Mouse (Mus musculus): ENCODE results near the gene Sgk1.
A peak's percentile ranks its signal among the peaks of the same experiment; 100 is the strongest.

Gene Sgk1

DNA sequence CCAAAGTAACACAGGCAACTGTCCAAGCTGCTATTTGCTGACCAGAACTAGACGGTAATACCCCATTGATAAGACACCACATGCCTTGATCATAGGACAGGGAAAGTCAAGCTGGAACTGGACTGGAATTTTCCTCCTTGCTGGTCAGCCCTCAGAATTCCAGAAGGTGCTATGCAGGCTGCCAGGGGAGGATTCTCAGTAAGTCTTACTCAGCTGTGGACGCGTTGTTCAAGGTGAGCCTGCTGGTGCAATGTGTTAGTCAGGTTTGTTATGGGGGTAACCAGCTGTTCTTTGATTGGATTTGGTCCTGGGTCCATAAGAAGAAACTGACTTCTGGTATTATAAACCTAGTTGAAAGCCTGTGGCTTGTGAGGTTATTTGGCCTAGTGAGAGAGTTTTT is 92.8 kb downstream of the Sgk1 start:
- DNase-seq (ENCODE audit: low spot score), result no peak

DNA sequence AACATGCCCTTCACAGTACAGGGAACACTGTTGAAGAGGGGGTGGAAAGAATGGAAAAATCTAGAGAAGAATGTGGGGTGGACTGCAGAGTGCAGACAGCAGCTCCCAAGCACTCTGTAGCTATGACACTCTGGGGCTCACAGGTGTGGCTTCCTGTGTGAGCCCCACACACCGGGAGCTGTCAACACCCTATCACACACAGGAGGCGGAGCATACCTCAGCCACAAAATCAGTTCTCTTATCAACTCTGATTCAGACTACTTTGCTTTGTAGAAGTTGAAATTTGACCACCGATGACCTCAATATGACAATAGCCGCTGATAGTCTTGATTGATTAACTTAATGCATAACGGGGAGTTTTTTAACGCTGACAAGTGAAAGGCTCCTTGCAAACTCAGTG is 93.4 kb downstream of the Sgk1 start:
- DNase-seq (ENCODE audit: low spot score), result no peak

DNA sequence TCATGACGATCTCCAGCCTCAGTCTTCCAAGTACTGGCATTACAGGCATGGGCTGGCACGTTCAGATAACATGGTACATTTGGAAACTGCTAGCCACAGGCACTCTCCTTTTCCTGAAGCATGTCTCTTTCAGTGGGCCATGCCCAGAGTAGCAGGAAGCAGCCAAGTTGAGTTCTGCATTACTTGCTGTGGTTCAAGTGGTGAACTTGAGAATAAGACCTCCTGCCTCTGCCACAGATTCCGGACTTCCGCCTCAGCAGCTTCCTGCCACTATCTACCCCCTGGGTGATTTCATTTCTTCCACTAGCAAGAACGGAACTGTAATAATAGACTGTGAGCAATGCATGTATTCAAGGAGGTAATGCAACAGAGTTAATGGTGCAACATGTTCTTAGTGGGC is 94.3 kb downstream of the Sgk1 start:
- no peak for DNase-seq (ENCODE audit: low spot score)

DNA sequence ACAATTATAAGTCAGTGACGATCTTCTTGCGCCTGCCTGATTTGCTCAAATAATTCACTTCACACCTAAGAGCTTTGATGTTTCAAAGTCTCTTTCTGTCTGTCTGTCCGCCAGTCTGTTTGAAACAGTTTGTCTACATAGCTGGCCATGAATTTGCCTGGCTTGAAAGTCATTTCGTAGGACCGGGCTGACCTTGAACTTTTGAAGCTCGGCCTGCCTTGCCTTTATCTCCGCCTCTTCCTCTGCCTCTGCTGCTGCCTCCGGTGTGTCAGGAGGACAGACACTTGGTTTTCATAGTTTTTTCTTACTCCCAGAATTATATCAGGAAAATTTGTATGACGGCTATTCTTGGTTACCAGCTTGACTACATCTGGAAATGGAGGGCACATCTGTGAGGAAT is 96.4 kb downstream of the Sgk1 start:
- DNase-seq (ENCODE audit: low spot score), result peak; percentile 43

DNA sequence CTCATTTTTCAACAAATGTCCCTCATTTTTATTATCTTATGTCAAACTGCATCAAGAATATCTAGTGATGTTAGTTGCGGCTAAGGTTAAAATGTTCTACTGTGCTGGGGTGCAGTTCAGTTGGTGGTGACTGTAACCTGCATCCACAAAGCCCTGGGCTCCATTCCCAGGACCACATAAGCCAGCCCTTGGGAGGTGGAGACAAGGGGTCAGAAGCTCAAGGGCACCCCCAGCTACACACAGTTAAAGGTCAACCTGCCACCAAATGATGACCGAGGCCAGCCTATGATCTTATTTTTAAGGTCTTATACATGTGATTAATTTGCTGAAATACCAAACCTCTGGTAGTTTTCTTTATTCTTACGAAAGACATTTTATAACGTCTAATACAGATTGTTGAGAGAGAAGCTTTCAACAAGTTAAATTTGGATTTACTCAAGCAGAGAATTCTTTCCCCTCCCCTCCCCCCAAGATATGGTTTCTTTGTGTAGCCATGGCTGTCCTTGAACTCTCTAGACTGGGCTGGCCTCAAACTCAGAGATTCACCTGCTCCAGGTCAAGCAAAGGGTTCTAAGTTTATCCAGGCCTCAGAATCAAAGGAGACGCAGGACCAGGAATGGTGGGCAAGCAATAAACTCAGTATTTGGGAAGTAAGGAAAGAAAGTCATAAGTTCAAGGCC is 97.4 kb downstream of the Sgk1 start:
- DNase-seq (ENCODE audit: low spot score), result no peak

DNA sequence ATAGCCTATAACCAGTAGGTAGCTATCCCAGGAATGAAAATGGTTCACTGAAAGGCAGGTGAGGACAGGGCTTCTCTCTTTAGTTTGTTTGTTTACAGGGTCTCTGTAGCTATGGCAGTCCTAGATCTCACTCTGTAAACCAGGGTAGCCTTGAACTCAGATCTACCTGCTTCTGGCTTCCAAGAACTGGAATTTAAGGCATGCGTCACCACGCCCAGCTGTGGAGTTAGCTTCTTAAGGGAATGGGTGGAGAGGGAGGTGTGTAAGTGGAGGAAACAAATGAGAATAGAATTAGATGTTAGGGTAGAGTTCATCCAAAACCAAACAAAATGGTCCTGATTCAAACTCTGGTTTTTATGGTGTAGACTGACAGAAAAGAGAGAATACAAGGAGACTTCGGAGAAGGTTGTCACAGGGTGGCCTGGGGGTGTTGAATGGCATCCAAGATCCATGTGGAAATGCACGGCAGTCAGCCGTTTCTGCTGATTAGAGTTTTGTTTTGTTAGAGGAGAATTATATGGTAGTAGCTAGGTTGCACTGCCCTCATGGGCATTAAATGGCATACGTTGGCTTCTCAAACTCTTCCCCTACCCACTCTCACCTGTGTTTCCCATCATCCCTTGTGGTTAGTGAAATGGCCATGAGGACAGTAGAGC is 98.9 kb downstream of the Sgk1 start:
- no peak for DNase-seq (ENCODE audit: low spot score)

DNA sequence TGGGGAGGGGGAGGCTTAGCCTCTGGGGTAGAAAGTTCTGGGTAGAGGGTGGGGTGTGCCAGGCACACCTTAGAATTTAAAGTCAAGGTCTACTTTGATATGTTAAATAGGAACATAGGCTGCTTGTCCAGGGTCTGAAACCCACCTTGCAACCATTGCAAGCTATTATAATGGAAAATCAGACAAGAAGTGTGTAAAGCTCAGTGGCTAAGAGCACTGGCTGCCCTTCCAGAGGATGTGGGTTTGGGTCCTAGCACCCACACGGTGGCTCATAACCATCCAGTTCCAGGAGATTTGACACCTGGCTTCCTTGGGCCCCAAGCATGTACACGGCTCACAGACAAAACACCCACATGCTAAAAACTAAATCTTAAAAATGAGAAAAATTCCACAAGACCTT is 100.3 kb downstream of the Sgk1 start:
- DNase-seq (ENCODE audit: low spot score), result no peak

DNA sequence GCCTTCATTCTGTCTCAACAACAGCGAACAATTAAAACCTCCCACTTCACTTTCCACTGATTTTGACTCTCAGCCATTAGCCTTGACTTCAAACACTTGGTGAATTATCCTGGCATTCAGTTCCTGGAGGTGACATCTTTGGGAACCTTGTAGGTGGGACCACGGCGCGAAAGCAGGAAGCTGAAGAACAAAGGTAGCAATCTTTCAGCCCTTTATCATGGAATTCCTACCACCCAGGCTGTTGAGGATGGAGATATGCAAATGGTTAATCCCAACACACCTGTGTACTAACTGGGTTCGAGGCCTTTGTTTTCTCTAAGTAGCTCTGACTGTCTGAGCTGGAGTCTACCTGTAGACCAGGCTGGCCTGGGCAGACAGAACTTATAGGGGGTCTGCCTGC is 106.5 kb downstream of the Sgk1 start:
- DNase-seq (ENCODE audit: low spot score), result no peak

DNA sequence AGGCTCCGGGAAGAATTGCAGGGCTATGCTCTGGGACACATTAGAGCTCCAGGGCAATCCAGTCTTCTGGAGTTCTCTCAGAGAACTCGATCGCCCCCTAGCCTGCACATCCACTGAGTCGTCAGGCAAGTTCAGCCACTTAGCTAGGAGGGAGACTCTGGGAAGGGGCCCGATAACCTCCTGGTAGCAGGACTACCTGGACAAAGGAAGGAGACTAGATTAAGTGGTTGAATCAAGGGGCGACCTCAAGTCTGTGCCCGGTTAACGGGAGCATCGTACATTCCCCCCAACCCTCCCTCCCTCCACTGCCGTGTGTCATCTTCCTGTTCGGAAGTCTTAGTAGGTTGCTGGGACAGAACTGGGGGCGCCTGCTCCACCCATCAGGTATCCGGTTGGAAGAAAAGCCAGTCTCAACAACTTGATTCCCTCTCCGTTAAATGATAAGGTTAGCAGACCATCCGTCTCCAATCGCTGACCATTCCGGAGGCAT is 109.4 kb downstream of the Sgk1 start:
- DNase-seq (ENCODE audit: low spot score), result peak; percentile 94

DNA sequence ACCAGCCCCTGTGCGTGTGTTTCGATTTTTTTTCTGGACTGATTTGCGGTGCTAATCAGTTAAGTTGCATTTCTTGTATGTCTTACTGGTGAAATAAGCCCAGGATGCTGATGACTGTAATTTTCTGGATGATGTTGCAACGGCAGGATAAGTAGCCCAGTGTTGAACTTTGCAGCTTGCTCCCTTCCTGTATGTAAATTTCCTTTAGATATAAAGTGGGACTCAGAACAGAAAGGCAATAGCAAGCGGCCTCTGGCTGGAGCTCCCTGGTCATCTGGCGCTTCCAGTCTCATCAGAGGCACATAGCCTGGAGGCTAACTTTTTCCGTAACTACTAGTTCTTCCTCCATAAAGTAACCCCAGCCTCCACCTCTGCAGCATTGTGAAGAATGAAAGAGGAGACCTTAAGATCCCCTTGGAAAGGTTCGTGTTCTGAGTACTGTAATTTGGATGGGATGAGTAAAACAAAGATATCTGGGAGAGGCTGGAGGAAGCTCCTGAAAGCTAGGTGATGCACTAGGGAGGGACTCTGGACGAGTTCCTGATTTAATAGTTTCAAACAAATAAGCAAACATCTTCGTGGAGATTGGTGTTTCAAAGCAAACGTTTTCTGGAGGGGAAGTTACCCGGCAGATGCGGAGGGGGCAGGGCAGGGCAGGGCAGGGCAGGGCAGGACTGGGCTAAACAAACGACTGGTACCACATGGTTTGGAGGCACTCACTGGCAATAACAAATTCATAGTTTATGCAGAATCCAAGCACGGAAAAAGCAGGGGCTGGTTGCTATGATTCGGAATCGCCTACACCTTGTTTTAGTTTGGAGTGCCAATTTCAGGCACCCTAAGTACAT is 110.2 kb downstream of the Sgk1 start:
- DNase-seq (ENCODE audit: low spot score), result no peak

DNA sequence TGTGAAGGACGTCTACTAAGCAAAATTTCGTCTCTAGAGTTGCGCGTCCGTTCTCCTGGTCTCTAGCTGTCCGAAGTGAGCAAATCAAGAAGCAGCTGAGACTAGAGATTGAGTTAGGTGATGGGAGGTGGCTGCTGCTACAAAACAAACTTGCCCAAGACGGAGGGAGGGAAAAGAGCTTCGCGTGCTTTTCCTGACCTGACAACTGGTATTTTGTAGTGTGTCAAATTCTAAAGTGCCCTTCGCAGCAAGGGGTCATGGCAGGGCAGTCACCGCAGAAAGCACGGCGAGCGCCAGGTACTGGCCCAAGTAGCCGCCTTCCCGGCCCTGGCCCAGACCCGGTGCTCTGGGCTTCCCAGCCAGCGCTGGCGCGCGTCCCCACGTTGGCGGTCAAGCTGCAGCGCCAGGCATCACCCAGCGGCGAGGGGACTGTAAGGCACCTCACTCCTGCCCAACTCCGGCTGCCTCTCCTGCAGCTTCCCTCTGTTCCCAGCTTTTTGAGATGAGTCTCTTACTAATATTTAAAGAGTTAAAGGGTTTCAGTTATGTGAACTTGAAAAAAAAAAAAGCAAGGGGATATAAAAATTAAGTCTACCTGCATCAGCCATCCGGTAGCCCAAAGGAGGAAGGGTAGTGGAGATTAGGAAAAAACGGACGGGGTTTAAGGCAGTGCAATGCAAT is 111.0 kb downstream of the Sgk1 start:
- peak; percentile 86 for DNase-seq (ENCODE audit: low spot score)

DNA sequence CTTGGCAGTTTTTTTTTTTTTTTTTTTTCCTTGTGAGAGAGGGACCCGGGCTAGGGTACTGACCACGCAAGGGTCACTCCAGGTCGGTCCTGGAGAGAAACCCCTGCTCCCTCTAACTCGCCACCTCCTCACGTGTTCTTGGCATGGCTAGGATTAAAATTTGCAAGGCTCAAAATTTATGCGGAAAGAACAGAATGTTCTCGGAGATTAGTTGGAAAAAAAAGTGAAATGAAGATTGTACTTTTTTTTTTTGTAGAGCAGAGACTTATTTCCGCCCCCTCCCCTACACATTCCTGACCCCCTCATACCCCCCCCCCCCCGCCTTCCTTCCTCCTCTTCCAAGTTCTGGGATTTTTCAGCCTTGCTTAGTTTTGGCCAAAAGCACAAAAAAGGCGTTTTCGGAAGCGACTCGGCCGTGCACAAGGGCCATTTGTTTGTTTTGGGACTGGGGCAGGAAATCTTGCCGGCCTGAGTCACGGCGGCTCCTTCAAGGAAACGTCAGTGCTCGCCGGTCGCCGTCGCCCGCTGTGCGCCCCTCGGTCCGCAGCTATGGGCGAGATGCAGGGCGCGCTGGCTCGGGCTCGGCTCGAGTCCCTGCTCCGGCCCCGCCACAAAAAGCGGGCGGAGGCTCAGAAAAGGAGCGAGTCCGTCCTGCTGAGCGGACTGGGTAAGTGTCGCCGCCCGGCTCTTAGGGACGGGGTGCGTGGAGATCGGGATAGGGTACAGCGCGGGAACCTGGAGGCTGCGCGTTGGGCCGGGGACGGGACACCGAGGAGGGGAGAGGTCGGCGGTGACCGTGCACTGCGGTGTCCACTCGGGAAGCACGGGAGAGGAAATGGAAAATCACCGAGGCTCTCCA is 111.8 kb downstream of the Sgk1 start:
- peak; percentile 76 for DNase-seq (ENCODE audit: low spot score)

DNA sequence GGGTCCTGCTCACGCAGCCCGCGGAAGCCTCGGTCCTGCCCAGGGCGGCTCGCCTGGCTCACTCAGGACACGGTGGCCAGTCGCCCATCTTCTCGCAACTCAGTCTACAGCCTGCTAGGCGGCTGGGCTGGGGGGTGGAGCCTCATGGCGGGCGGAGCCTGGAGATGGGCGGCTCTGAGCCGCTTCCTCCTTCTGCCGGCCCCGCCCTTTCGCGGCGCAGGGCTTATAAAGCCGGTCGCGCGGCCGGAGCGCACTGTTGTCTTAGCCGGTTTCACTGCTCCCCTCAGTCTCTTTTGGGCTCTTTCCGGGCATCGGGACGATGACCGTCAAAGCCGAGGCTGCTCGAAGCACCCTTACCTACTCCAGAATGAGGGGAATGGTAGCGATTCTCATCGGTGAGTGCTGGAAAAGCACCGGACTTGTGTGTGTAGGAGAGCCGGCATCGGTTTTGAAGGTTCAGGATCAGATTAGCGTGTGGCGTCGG is 112.5 kb downstream of the Sgk1 start:
- peak; percentile 99 for DNase-seq (ENCODE audit: low spot score)

DNA sequence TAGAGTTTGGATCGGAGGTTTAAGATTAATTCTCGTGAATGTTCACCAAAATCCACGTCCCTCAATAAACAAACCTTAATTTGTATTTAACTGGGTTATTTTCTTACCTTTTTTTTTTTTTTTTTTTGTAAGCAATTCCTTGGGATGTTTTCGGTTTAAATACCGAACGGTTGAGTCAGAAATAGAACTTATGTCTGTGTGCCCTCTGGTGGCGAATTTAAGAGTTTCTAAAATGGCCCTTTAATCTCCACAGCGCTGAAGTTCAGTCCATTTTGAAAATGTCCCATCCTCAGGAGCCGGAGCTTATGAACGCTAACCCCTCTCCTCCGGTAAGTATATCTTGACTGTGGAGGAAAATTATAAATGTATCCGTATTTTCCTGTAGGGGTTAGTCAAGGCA is 113.2 kb downstream of the Sgk1 start:
- DNase-seq (ENCODE audit: low spot score), result peak; percentile 64

DNA sequence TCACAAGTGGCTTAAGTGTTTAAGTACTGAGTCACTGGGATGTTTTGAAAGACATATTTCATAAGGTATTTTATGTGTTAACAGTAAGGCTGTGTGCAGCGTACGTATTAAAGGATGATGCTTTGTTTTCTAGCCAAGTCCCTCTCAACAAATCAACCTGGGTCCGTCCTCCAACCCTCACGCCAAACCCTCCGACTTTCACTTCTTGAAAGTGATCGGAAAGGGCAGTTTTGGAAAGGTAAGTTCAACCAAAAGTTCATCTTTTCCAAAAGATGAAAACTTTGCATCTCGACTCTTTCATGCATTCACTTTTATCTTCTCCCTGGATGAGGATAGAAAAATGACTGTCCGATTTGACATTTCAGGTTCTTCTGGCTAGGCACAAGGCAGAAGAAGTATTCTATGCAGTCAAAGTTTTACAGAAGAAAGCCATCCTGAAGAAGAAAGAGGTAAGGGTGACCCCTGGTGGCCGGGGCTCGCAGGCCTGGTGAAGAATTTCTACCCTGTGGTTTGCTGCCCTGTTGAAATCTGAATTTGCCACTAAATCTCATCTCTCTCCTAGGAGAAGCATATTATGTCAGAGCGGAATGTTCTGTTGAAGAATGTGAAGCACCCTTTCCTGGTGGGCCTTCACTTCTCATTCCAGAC is 113.8 kb downstream of the Sgk1 start:
- peak; percentile 93 for DNase-seq (ENCODE audit: low spot score)

DNA sequence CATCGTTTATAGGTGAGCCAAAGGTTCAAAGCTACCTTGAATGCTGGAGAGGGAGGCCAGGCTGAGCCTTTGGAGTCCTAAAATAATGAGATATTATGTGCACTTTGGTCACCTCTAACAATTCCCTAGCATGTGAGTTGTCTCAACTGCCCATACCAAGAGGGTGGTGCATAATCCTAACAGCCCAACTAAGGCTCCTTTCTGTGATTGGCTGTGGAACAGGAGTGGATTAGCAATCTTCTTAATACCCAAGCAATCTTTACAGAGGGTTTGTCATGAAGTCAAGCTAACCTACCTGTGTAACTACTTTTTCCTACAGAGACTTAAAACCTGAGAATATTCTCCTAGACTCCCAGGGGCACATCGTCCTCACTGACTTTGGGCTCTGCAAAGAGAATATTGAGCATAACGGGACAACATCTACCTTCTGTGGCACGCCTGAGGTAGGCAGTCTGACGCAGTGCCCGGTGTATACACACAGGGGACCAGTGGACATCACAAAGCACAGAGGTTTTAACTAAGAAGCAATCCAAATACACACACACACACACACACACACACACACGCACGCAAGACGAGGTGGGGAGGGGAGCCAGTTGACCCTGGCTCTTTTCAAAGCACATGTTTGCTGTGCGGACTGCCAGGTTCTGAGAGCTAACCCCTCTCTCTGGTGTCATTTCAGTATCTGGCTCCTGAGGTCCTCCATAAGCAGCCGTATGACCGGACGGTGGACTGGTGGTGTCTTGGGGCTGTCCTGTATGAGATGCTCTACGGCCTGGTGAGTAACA is 114.9 kb downstream of the Sgk1 start:
- no peak for DNase-seq (ENCODE audit: low spot score)

DNA sequence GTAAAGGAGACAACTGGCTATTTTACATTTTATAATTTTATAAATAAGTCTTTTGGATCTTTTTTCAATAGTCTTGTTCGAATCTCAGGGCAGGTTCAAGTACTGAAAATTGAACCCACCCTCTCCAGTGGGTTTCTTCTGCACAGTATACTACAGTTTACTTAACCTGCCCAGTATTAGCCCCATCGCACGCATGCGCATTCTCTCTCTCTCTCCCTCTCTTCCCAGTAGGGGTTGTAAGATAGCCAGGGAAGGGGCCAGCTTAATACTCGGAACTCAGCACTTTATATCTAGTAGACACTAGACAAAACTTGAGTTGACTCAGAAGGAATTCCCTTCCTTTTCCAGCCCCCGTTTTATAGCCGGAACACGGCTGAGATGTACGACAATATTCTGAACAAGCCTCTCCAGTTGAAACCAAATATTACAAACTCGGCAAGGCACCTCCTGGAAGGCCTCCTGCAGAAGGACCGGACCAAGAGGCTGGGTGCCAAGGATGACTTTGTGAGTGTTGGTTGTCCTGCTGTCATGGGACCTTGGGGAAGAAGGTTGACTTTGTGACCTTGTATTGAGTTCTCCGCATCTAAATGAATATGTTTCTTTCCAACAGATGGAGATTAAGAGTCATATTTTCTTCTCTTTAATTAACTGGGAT is 115.7 kb downstream of the Sgk1 start:
- DNase-seq (ENCODE audit: low spot score), result no peak

DNA sequence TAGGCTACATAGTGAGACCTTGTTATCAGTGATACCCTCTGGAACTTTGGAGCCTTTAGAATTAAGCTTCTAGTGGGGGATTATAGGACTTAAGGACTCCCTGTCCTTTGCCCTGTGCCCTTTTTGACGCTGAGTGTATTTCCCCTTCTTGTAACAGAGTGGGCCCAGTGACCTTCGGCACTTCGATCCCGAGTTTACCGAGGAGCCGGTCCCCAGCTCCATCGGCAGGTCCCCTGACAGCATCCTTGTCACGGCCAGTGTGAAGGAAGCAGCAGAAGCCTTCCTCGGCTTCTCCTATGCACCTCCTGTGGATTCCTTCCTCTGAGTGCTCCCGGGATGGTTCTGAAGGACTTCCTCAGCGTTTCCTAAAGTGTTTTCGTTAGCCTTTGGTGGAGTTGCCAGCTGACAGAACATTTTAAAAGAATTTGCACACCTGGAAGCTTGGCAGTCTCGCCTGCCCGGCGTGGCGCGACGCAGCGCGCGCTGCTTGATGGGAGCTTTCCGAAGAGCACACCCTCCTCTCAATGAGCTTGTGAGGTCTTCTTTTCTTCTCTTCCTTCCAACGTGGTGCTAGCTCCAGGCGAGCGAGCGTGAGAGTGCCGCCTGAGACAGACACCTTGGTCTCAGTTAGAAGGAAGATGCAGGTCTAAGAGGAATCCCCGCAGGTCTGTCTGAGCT is 116.7 kb downstream of the Sgk1 start:
- no peak for DNase-seq (ENCODE audit: low spot score)

Data from testis, postnatal 10 days (tissue).